Mouse (Mus musculus) R1 (cell line): ENCODE data around the gene Dkkl1.
A peak's percentile ranks its signal among the peaks of the same experiment; 100 is the strongest.

Experiments
- DNase-seq: peaks from one replicate; pipeline ENCODE4 v3.0.0-alpha.2; 2018; ENCODE audit warnings: low read depth, low spot score

Dkkl1 gene

GRCm38 (mm10) chr7:45169495-45169894 lies 42.5 kb downstream of the Dkkl1 start:
- DNase-seq: no peak

DNA sequence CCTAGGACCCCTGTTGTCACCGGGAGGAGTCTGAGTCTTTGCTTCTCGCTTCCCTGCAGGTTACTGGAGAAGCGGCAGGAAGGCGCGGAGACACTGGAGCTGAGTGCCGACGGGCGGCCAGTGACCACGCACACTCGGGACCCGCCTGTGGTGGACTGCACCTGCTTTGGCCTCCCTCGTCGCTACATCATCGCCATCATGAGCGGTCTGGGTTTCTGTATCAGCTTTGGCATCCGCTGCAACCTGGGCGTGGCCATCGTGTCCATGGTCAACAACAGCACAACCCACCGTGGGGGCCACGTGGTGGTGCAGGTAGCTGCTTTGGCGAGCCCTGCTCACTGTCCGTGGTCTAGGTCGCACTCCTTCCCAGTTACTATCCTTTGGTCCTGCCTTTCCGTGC lies 43.3 kb downstream of the Dkkl1 start:
- DNase-seq: no peak

GRCm38 (mm10) chr7:45167761-45168445 lies 44.0 kb downstream of the Dkkl1 start:
- no peak for DNase-seq

DNA sequence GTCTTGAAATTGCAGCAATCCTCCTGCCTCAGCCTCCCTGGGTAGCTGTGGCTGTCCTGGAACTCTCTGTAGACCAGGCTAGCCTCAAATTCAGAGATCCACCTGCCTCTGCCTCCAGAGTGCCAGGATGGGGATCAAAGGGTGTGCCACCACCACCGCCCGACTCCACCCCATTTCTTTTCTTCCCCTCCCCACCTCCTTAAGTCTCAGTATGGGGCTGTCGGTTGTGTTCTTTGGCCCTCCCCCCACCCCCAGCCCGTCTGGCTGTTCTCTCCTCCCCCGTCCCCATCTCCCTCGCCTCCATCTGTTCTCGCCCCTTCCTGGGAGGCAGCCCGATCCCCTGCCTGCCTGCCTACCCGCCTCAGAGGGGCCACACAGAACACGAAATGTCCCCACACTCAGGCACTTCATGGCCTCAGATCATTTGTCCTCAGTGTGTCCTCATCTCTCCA lies 45.0 kb downstream of the Dkkl1 start:
- DNase-seq: no peak

GRCm38 (mm10) chr7:45165701-45166100 lies 46.2 kb downstream of the Dkkl1 start:
- DNase-seq: no peak

- DNase-seq: no peak
Measured at GRCm38 (mm10) chr7:45164833-45165232, 47.1 kb downstream of the Dkkl1 start.

DNA sequence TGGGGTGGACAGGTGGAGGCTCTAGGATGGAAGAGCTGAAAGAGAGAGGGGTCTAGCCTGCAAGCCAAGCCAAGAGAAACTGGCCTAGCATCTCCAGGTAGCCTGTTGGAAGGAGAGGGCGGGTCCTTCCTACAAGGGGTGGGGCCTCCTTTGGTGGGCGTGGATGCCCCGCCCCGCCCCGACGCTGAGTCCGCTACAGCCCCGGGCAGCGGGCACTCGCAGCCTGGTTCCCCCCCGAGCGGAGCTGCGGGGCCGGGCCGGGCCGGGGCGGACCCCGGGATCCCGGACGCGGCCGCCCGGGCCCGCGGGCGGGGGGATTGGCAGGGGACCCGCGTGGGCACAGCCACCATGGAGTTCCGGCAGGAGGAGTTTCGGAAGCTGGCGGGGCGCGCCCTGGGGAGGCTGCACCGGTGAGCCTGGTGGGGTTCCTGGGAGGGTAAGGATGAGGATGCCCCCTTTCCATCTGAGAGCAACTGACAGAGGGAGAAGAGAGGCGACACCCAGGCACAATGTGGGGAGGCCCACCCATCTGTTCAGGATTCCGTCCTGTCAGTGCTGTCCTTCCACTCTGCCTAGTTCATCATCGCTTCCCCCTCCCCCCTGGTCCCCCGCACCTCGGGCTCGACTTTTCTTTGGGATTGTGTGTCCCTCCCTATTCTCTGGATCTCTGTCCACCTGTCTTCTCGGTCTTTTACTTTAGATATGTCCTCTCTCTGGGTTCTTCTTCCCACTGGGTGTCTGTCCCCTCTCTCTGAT lies 48.0 kb downstream of the Dkkl1 start, which contains the start of gene Slc17a7:
TSS of gene Slc17a7 (plus strand) at position 215 of the 756 bp plus-strand sequence.
- peak; percentile 59 for DNase-seq

GRCm38 (mm10) chr7:45162996-45163615 lies 48.8 kb downstream of the Dkkl1 start:
- DNase-seq: no peak

DNA sequence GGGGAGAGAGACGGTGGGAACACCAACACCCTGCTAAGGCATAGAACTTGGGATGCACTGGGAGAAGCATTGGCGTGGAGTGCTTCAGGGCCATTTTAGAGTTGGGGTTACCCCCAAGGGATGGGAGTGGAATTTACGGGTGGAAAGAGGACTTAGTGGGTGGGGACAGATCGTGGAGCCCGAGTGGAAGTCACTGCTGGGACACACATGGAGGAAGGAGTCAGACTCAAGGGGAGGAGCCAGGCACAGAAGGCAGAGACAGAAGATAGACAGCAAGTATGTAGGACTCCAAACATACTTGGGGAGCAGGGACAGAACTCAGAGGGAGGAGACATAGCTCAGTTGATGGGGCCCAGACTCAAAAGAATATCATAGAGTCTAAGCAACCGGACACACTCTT lies 49.4 kb downstream of the Dkkl1 start:
- DNase-seq: no peak

DNA sequence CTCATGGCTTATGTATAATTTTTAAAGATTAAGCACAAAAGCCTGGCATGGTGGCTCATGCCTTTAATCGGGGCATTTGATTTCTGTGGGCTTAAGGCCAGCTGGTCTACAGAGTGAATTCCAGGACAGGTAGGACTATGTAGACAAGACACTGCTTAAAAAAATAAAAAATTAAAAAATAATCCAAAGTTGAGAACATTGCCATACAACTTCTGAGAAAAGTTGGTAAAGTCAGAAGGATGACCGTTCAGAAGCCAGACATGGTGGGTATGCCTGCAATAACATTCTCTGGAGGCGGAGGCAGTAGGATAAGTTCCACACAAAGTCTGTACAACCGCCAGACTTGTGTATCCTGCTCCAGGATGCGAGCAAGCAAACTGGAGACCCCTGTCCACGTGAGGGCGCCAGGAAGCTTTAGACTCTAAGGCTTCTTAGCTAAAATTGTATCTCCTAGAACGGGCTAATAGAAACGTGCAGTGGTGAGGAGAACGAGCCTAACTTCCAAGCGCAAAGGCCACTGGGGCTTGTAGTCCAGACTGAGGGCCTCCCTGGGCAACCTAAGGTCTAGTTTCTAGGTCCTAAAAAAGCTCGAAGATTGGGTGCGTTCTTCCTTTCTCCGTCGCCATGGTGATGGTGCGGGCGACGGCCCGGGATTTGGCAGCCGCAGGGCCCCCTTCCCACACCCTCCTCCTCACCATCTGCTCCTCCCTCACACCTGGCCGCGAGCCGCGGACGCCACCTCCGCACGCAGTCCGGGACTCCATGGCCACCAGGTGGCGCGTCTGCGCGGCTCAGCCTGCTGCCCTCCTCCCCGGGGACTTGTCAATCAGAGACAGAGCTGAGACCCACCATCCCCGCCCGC lies 50.1 kb downstream of the Dkkl1 start:
- DNase-seq: peak; percentile 98

GRCm38 (mm10) chr7:45160866-45161265 lies 51.1 kb downstream of the Dkkl1 start:
- DNase-seq: no peak

DNA sequence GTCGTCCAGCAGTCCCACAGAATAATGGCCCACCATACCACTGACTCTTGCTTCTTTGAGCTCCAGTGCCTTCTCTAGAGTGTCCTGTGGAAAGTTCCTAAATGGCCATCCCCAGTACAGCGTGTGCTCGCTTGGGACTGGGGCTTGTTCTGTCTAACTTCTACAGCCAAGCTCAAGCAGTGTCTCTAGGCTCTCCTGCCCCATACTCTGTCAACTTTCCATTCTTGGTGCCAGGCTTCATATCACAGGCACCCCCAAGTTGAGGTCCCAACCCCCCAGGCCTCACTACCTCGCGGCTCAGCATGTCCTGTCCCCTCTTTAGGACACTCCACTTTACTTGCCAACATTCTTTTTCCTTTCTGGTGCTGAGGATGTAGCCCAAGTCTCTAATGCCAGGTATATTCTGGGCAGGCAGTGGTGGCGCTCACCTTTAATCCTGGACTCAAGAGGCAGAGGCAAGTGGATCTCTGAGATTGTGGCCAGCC lies 51.6 kb downstream of the Dkkl1 start:
- no peak for DNase-seq

- DNase-seq: no peak
Measured at GRCm38 (mm10) chr7:45158991-45159390, 53.0 kb downstream of the Dkkl1 start.
